Mouse (Mus musculus): ENCODE results near the gene Lipk. TPM values are rescaled to one million over a fixed set of nuclear protein-coding genes. Genes with fewer than 3 reads are reported as not detected.

Gene Lipk
- not detected in 2 replicates for polyA plus RNA-seq (2016; fragmentation: Nextera tagmentation; extraction: Ambion mirVana)

DNA sequence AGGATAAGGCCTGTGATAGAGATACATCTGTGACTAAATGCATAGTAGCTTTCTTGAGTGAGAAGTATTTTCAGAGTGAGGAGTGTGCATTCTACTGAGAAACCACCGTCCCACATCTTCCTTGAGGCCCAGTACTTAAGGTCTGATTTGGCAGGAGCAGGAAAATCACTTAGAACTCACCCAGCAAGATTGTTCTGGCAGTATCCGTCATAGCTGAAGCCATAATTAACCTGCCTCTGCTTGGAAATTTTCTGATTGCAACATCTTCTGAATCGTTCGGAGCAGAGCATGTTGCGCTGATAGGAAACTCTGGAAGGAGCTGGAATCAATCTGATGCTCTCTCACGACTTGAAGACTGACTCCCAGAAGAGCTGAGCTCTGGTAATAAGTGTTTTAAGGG, at the start of gene Lipk:
Lipk (plus strand) TSS at position 289 of the 400 bp plus-strand sequence.
- Histone ChIP-seq H3K4me3 (no peak within 1 kb of the TSS), H3K27me3 (ENCODE audit: insufficient read depth, poor library complexity, severe bottlenecking) (no peaks in the 10 kb centered on the region), H3K4me1 (replicated peaks) (no peaks in the 10 kb centered on the region), H3K27ac (no peak within 1 kb of the TSS), H3K36me3 (no peaks in the 10 kb centered on the region), H3K9me3 (no peaks in the 10 kb centered on the region)
- WGBS, result 89% methylated on average over 6 of the region's 6 CpGs
- no peak for DNase-seq (ENCODE audit: low spot score)

DNA sequence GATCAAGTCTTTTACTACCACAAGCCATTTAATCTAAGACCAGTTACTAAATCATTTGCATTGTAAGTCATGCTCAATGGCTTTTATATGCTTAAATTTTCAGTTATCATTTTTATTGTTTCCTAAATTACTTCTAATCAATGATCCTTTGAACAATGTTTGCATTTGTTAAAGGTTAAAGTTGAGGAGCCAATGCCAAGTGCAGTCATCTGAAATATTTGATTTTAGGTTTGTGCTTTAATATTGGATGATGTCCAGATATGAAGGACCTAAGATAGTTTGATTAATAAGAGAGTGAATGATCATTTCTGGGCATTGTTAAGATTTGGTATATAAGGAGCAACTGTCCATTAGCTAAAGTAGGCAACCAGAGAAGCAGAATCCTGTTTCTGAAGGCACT, 47.2 kb upstream of the Lipk start, which contains the start of gene Lipf:
Lipf (plus strand) TSS at position 301 of the 400 bp plus-strand sequence.
- H3K27me3 ChIP-seq (ENCODE audit: insufficient read depth, poor library complexity, severe bottlenecking), result no peaks in the 10 kb centered on the region
- no peaks in the 10 kb centered on the region for H3K36me3 ChIP-seq
- H3K9me3 ChIP-seq, result no peaks in the 10 kb centered on the region
- DNase-seq (ENCODE audit: low spot score), result no peak
- H3K4me1 ChIP-seq (replicated peaks), result no peaks in the 10 kb centered on the region
- no peak within 1 kb of the TSS for H3K27ac ChIP-seq
- H3K4me3 ChIP-seq, result no peak within 1 kb of the TSS

DNA sequence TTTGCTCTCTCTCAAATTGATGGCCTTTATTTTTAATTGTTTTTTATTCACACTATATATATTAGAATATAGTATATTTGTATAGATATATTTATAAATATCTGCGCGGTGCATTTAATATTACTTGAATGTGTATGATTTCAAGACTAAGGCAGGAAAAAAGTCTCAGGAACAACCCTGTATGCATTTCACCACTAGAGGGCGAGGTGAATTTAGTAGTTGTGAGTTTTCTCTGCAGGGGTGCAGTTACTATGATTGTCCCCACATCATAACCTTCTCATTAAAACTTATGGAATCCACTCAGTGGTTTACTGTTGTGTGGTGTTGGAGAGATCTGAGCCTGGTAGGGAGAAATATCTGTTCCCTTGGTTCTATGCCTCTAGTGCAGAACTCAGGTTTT, 29.1 kb upstream of the Lipk start:
- H3K27me3 ChIP-seq (ENCODE audit: insufficient read depth, poor library complexity, severe bottlenecking), result no peaks in the 10 kb centered on the region

DNA sequence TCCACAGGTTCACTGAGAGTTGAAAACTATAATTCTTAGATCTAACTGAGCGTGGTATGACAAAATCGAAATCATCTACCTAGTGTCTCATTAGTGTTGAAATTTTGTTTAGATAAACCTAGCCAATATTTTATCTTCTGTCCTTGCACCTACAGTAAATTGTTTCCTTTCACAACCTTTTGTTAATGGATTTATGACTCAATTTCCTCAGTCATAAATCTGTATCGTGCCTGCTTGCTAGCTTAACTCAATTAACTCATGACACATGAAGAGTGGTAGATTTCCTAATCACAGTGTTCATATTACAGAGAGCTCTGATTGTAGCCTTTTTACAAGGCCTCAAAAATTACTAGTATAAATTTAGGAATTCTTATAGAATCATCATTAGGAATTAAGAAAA, 25.0 kb upstream of the Lipk start:
- H3K9me3 ChIP-seq, result no peaks in the 10 kb centered on the region
- no peaks in the 10 kb centered on the region for H3K36me3 ChIP-seq
- no peak overlapping the region for H3K27ac ChIP-seq
- H3K4me1 ChIP-seq (replicated peaks), result no peaks in the 10 kb centered on the region
- no peaks in the 10 kb centered on the region for H3K27me3 ChIP-seq (ENCODE audit: insufficient read depth, poor library complexity, severe bottlenecking)
- DNase-seq (ENCODE audit: low spot score), result no peak
- H3K4me3 ChIP-seq, result no peak overlapping the region
- WGBS, result 92% methylated on average over 3 of the region's 3 CpGs

More for the DNA sequence above, 29.1 kb upstream of the Lipk start:
- WGBS, result 49% methylated on average over 3 of the region's 3 CpGs
- no peak overlapping the region for H3K27ac ChIP-seq
- no peak overlapping the region for H3K4me3 ChIP-seq
- H3K9me3 ChIP-seq, result no peaks in the 10 kb centered on the region
- no peaks in the 10 kb centered on the region for H3K36me3 ChIP-seq
- H3K4me1 ChIP-seq (replicated peaks), result no peaks in the 10 kb centered on the region
- DNase-seq (ENCODE audit: low spot score), result no peak

DNA sequence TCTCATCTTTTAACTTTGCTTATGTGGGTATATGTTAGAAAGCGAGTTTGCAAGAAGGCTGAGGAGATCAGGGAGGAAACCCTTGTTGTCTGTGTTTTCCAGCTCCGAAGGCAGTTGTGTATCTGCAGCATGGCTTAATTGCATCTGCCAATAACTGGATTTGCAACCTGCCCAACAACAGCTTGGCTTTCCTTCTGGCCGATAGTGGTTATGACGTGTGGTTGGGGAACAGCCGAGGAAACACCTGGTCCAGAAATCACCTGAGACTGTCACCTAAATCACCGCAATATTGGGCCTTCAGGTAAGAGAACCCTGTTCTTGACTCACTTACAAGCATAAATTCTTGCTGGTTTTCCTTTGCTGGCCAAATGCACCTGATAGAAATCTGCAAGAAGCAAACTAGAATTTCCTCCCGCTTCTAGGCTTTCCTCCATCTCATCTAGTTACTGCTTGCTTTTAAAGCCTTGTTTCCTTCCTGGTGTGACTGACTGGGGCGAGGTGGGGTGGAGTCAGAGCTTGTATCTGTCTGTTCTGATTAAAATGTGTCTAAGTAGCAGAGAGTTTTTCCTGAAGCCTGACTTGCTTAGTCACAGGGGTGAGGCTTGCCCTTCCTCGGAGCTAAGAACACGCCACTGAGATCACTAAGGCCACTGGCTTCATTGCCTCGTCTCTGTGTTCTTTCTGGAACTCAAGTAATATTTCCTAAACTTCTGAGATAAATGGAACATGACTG, 13.5 kb downstream of the Lipk start:
- Histone ChIP-seq H3K4me1 (replicated peaks) (no peaks in the 10 kb centered on the region), H3K27ac (no peak overlapping the region), H3K4me3 (no peak overlapping the region), H3K9me3 (no peaks in the 10 kb centered on the region), H3K36me3 (no peaks in the 10 kb centered on the region), H3K27me3 (ENCODE audit: insufficient read depth, poor library complexity, severe bottlenecking) (no peaks in the 10 kb centered on the region)
- DNase-seq (ENCODE audit: low spot score), result no peak
- WGBS, result 87% methylated on average over 11 of the region's 11 CpGs

DNA sequence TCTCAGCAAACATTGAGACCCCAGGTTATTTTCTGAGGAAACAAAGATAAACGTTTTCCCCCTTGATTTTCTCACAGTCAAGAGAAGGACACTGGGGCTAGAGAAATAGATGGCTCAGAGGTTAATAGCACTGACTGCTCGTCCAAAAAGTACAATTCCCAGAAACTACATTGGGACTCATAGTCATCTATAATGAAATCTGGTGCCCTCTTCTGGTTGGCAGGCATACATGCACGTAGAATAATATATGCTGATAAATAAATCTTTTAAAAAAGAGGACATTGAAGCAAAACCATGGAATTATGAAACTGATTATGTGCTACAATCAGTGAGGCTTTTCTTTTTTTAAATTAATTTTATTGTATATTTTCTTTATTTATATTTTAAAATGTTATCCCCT, 14.7 kb downstream of the Lipk start:
- WGBS, result 61% methylated on average over 3 of the region's 3 CpGs
- H3K4me3 ChIP-seq, result no peak overlapping the region
- no peak for DNase-seq (ENCODE audit: low spot score)
- no peak overlapping the region for H3K27ac ChIP-seq
- no peaks in the 10 kb centered on the region for H3K36me3 ChIP-seq
- H3K9me3 ChIP-seq, result no peaks in the 10 kb centered on the region
- H3K4me1 ChIP-seq (replicated peaks), result no peaks in the 10 kb centered on the region
- H3K27me3 ChIP-seq (ENCODE audit: insufficient read depth, poor library complexity, severe bottlenecking), result no peaks in the 10 kb centered on the region

DNA sequence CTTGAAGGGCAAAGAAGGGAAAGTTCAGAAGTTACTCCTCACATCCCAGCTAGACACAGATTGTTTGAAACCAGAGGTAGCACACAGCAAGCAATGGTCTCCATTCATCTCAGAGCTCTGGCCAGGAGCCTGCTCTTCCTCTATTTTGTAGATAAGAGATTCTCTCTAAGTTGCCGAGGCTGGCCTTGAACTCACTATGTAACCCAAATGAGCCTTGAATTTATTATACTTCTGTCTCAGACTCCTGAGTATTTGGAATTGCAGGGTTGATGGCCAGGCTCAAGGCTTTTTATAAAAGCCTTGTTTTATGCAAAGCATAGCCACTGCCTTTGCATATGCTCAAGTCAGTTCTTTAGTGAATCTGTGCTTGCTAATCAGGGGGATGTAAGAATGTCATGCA, 31.6 kb downstream of the Lipk start:
- Histone ChIP-seq H3K4me1 (replicated peaks) (no peaks in the 10 kb centered on the region), H3K36me3 (no peaks in the 10 kb centered on the region), H3K4me3 (no peak overlapping the region), H3K27ac (no peak overlapping the region), H3K27me3 (ENCODE audit: insufficient read depth, poor library complexity, severe bottlenecking) (no peaks in the 10 kb centered on the region), H3K9me3 (no peaks in the 10 kb centered on the region)
- no peak for DNase-seq (ENCODE audit: low spot score)
- WGBS, result 88% methylated on average over 1 of the region's 1 CpGs

DNA sequence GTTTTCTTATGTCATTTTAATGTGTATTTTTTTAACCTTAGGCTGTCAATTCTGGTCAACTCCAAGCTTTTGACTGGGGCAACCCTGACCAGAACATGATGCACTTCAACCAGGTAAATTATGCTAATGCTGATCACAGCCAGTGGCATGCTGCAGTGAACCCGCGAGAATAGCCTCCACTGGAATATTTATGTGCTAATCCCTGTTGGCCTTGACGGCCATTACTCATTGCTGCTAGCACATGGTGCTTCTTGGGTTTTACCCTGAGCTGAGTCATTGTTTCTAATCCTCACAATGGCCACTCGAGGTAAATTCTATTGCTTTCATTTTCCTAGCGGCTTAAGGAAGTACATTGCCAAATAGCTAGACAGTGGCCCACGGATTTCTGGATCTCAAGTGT, 34.9 kb downstream of the Lipk start:
- Histone ChIP-seq H3K27ac (no peak overlapping the region), H3K4me1 (replicated peaks) (no peaks in the 10 kb centered on the region), H3K4me3 (no peak overlapping the region), H3K27me3 (ENCODE audit: insufficient read depth, poor library complexity, severe bottlenecking) (no peaks in the 10 kb centered on the region), H3K36me3 (no peaks in the 10 kb centered on the region), H3K9me3 (no peaks in the 10 kb centered on the region)
- 81% methylated on average over 6 of the region's 6 CpGs for WGBS
- DNase-seq (ENCODE audit: low spot score), result no peak

DNA sequence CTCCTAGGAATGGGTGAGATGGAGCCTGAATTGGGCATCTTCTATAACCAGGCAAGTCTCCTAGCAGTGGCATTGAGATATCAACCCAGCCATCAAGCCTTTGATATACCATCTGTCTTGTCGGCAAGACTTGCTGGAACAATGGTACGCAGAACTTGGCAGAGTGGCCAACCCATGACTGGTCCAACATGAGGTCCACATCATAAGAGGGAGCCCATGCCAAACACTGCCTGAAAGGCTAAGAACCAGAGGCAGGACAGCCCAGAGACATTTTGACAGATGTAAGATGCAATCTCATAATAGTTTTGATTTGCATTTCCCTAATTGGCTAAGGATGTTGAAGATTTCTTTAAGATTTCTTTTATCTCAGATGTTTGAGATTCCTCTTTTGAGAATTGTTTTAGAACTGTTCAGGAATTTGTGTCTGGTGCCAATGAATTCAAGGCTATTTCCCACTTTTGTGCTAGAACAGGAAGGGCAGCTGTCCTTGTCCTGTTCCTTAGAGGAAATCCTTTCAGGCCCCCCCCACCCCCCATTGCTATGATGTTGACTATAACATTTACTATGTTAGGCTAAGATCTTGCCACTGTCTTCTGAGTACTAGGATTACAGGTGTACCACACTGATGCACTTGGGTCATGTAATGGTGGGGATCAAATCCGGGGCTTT, 41.4 kb downstream of the Lipk start:
- no peak overlapping the region for H3K4me3 ChIP-seq
- no peaks in the 10 kb centered on the region for H3K27me3 ChIP-seq (ENCODE audit: insufficient read depth, poor library complexity, severe bottlenecking)
- no peak overlapping the region for H3K27ac ChIP-seq
- H3K4me1 ChIP-seq (replicated peaks), result no peaks in the 10 kb centered on the region
- no peaks in the 10 kb centered on the region for H3K9me3 ChIP-seq
- H3K36me3 ChIP-seq, result no peaks in the 10 kb centered on the region
- DNase-seq (ENCODE audit: low spot score), result no peak
- 94% methylated on average over 3 of the region's 3 CpGs for WGBS

DNA sequence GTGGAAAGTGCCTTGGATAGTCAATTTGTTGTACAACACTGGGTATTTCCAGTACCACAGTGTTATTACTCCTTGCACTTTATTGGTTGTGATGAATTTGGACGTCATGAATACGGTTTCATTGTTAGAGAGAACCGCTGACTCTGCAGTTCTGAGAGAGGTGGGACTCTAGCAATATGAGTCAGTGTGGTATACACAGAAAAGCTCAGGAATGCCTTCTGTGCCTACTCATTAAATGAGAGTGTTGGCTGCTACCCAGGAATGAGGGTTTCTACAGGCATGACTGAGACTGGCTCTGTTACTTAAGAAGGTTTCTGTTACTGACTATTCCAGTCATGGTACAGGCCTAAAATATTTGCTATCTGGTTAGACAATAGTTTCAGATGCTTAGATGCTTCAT, 43.4 kb downstream of the Lipk start:
- no peak overlapping the region for H3K27ac ChIP-seq
- WGBS, result 88% methylated on average over 3 of the region's 3 CpGs
- no peak for DNase-seq (ENCODE audit: low spot score)
- no peaks in the 10 kb centered on the region for H3K36me3 ChIP-seq
- no peak overlapping the region for H3K4me3 ChIP-seq
- H3K27me3 ChIP-seq (ENCODE audit: insufficient read depth, poor library complexity, severe bottlenecking), result no peaks in the 10 kb centered on the region
- H3K9me3 ChIP-seq, result no peaks in the 10 kb centered on the region
- no peaks in the 10 kb centered on the region for H3K4me1 ChIP-seq (replicated peaks)

DNA sequence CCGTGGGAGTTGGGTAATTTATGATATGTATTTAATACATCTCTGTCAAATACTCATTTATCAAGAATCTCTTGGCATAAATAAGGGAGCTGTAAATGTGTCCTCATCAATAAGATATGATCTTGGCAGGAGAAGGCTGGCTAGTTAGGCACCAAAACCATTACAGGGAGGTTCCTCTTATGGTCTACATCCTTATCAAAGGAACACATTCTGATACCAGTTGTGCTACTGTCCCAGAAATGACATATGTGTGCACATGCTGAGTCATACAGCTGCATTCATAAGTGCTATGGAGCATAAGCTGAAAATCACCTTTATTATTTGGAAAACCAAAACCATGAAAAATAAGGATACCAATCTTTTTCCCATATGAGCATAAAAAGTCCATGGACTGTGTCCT, 55.5 kb downstream of the Lipk start:
- 68% methylated on average over 1 of the region's 1 CpGs for WGBS
- no peak overlapping the region for H3K4me3 ChIP-seq
- DNase-seq (ENCODE audit: low spot score), result no peak

DNA sequence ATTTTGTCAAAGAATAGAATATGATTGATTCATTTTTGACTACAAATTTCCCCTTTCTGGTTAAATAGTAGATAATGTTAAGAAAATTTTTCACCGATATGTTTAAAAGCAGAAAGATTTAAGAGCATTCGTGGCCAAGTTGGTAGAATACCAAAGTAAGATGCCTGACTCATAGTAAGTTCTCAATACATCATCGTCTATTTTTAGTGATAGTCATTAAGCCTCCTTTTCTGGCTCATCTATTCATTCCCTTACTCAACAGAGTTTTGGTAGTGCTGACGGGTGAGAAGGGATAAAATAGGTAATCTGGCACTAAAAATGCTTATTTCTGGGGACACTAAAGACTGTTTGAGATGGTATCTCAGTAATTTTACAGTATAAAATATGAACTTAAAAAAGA, 56.0 kb downstream of the Lipk start:
- no peaks in the 10 kb centered on the region for H3K9me3 ChIP-seq
- WGBS, result 92% methylated on average over 4 of the region's 4 CpGs
- no peaks in the 10 kb centered on the region for H3K27me3 ChIP-seq (ENCODE audit: insufficient read depth, poor library complexity, severe bottlenecking)
- H3K27ac ChIP-seq, result no peak overlapping the region
- no peaks in the 10 kb centered on the region for H3K36me3 ChIP-seq
- no peaks in the 10 kb centered on the region for H3K4me1 ChIP-seq (replicated peaks)
- H3K4me3 ChIP-seq, result no peak overlapping the region
- DNase-seq (ENCODE audit: low spot score), result no peak

More for the DNA sequence above, 55.5 kb downstream of the Lipk start:
- no peaks in the 10 kb centered on the region for H3K36me3 ChIP-seq
- no peaks in the 10 kb centered on the region for H3K27me3 ChIP-seq (ENCODE audit: insufficient read depth, poor library complexity, severe bottlenecking)
- no peak overlapping the region for H3K27ac ChIP-seq
- no peaks in the 10 kb centered on the region for H3K4me1 ChIP-seq (replicated peaks)
- no peaks in the 10 kb centered on the region for H3K9me3 ChIP-seq

DNA sequence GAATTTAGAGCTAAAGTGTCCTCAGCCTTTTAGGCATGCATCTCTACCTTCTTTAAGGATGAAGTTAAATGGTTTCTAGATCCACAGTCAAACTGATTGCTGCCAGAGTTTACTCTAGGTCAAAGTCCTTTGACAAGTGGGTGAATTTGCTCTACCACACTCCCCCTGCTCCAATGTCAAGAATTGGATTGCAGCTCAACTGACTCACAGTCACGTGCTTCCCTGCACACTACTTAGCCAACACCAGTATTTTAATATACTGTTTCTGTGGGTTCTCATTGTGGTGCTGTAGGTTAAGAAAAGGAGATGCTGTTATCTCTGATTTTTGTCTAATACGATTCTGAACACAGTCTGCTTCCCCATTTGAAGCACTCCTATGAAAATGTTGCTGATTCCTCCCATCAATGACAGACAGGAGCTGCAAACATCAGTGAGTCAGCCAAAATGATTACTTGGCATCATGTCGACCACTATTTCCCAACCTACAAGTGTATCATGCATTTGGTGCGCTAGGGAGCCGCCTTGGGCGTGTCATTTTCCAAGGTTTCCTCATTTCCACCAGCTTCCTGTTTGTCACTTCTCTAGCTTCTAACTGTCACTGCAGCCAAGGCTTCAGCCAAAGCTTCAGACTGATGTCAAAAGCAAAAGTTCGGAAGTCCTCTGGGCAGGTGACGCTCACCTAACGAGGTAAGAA, 58.8 kb downstream of the Lipk start, which contains the start of gene Lipn:
Lipn (plus strand) TSS at position 580 of the 694 bp plus-strand sequence.
- Histone ChIP-seq H3K9me3 (no peaks in the 10 kb centered on the region), H3K4me3 (no peak within 1 kb of the TSS), H3K36me3 (no peaks in the 10 kb centered on the region), H3K4me1 (replicated peaks) (no peaks in the 10 kb centered on the region), H3K27me3 (ENCODE audit: insufficient read depth, poor library complexity, severe bottlenecking) (no peaks in the 10 kb centered on the region), H3K27ac (no peak within 1 kb of the TSS)
- DNase-seq (ENCODE audit: low spot score), result no peak
- WGBS, result 90% methylated on average over 9 of the region's 9 CpGs

All from hindbrain, embryonic 10.5 days (tissue).